Mouse (Mus musculus): ENCODE measurements around the gene Clpb. TPM values are rescaled to one million over a fixed set of nuclear protein-coding genes. Genes with fewer than 3 reads are reported as not detected.

Clpb gene
- total RNA-seq, 1 experiment from 2014 or later: 20.1 TPM

DNA sequence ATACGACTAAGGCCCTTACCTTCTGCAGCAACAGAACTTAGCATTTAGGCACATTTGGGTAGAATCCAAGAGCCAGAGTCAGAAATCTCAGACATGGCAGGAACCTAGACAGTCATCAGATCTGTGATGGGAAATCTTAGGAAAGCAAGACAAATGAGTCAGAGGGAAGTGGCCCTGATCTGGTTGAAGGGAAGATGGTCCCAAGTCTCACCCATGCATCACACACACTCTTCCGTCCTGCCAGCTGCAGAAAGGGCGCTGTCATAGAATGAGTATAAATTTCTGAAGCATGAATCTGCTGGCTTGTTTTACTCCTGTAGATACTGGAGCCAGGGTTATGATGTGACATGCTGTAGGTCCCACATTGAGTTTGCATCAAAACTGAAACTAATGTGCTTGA lies 88.9 kb downstream of the Clpb start:
- no peak for ATAC-seq (replicated peaks in 1 of 2; ENCODE audit: insufficient read depth in 1 of 2, low FRiP score in 2 of 2, low TSS enrichment in 1 of 2, low read depth in 1 of 2, poor library complexity in 2 of 2, severe bottlenecking in 2 of 2)

DNA sequence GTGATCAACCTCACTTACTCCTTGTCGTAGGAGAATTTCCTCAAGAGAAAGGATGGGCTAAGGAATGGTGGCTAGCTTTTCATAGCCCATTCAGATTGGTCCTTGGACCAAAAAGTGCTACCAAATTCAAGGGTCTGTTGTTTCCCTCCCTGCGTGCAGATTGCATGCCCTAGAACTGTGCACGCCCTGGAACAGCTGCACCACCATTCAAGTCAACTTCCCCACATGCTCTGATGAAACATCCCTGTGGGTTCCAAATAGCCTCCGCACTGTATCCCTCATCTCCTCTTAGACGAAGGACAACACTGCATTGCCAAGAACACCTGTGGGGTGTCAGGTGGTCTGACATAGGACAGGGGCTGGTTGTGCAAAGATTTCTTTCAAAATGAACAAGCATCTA lies 90.1 kb downstream of the Clpb start:
- no peak for ATAC-seq (replicated peaks in 1 of 2; ENCODE audit: insufficient read depth in 1 of 2, low FRiP score in 2 of 2, low TSS enrichment in 1 of 2, low read depth in 1 of 2, poor library complexity in 2 of 2, severe bottlenecking in 2 of 2)

DNA sequence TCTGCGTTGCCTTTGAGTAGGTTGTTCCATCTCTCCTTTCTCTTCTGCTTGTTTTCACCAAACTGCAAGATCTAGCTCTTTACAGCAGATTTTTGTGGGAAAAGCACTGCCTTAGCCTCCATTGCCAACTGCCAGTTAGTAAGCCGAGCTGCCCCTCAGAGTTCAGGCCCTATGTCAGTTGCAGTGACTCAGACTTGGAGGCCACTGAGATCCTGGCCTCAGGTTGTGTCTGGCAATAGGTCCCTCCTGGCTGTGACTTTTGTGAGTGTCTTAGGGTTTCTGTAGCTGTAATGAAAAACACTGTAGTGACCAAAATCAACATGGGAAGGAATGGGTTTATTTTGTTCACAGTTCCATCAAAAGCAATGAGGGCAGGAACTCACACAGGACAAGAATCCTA lies 91.0 kb downstream of the Clpb start:
- no peak for ATAC-seq (replicated peaks in 1 of 2; ENCODE audit: insufficient read depth in 1 of 2, low FRiP score in 2 of 2, low TSS enrichment in 1 of 2, low read depth in 1 of 2, poor library complexity in 2 of 2, severe bottlenecking in 2 of 2)

DNA sequence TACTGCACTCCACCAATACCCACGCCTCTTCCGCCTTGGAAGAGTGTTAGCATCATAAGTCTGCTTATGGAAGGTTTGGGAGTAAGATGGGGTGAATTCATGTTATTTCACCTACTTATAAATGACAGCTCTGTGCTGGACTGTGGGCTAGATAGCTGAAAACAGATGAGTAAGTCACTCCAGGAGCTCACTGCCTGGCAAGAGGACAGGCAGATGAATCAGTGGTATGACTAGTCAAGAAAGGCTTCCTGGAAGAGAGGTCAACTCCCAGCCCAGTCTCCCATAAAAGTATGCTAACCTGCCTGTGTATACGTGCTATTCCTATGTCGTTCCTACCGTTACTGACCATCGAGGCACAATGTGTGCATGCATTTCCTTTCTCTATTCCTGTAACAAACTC lies 91.9 kb downstream of the Clpb start:
- ATAC-seq (replicated peaks in 1 of 2; ENCODE audit: insufficient read depth in 1 of 2, low FRiP score in 2 of 2, low TSS enrichment in 1 of 2, low read depth in 1 of 2, poor library complexity in 2 of 2, severe bottlenecking in 2 of 2): no peak

DNA sequence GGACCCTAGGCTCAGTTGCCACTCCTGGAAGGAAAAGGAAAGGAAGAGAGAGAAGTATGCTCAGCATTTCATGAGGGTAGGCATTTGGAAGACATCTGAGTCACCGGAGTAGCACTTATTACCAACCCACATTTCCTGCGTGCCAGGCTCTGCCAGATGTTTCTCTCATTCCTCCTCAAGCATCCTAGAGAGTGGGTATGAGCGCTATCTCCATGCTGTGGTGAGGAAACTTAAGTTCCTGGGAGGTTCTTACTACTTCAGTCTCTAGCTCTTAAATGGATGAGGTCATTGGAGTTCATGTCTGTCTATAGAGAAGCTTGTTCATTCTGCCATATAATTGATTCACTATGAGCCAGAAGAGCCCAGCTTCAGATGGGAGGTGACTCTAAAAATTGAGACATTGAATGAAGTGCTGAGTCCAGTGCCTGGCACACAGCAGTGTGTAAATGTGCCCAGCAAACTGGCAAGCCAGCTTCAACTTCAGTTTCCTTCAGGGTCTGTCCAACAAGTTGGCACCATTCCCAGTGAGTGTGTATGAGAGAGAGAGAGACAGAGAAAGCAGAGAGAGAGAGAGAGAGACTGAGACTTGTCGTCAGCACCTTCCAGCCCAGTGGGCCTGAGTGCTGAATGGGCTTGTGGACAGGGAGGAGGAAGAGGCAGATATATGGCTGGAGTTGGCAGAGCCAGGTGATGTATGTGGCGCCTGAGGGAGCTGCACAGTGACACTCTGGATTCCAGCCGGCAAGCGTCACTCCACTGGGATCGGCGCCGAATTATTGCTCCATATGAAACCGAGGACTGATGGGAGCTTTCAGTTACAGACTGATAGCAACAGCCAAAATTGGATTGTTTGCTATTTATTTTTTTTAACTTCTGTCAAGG lies 98.7 kb downstream of the Clpb start:
- no peak for ATAC-seq (replicated peaks in 1 of 2; ENCODE audit: insufficient read depth in 1 of 2, low FRiP score in 2 of 2, low TSS enrichment in 1 of 2, low read depth in 1 of 2, poor library complexity in 2 of 2, severe bottlenecking in 2 of 2)

DNA sequence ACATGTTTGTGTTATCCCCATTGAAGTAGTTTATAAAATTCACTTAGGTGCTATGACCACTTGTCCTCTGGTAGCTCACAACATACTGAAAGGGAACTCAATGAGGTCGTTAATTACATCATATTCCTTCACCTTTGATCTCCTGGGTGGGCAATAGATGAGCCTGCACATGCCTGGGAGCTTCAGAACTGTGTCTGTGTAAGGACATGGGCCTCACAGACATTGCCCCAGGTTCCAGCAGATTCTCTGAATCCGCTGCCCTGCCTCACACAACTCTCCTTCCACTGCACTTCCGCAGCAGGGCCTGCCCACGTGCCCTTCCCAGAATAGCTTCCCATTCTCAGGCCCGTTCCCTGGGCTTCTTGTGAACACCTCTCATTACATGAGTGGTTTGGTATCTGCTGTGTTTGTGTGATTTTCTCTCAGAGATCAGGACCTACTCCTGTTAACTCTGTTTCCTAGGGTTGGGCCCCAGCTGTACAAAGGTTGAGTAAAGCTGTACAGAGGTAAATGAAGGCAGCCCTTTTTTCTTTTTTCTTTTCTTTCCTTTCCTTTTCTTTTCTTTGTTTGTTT lies 104.0 kb downstream of the Clpb start:
- no peak for ATAC-seq (replicated peaks in 1 of 2; ENCODE audit: insufficient read depth in 1 of 2, low FRiP score in 2 of 2, low TSS enrichment in 1 of 2, low read depth in 1 of 2, poor library complexity in 2 of 2, severe bottlenecking in 2 of 2)

DNA sequence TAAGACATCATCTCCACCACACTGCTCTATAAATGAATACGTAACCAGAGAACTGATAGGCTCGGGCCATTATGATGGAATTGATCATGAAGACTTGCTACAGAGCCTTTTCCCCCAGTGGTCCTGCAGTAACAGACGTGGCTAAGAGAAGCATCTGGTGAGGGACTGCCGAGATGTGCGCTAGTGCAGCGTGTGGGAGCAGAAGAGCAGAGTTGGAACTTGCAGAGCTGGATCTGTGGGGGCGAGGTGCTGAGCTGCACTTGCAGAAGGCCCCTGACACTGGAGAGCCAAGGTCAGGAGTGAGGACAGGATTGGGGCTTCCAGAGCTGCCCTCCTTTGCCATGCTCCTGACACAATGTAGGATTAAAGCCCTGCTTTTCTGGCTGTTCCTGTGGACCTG lies 106.6 kb downstream of the Clpb start:
- ATAC-seq (replicated peaks in 1 of 2; ENCODE audit: insufficient read depth in 1 of 2, low FRiP score in 2 of 2, low TSS enrichment in 1 of 2, low read depth in 1 of 2, poor library complexity in 2 of 2, severe bottlenecking in 2 of 2): no peak

DNA sequence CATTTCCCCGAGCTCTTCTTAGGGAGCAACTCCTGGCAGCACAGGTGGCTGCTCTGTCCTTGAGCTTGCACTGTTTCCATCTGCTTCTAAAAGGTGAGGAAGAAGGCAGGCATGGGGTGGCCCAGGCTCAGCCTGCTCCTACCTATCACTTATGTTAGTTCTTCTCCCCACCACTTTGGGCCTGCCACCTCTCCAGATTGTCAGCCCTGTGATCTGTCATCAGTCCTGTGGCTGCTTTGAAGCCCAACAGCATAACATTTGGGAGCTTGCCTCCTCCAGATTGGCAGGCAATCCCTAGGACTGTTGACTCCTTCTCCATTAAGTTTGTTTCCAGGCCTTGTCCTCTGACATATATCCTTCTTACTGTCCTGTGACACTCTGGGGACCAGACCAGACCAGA lies 108.2 kb downstream of the Clpb start:
- no peak for ATAC-seq (replicated peaks in 1 of 2; ENCODE audit: insufficient read depth in 1 of 2, low FRiP score in 2 of 2, low TSS enrichment in 1 of 2, low read depth in 1 of 2, poor library complexity in 2 of 2, severe bottlenecking in 2 of 2)

DNA sequence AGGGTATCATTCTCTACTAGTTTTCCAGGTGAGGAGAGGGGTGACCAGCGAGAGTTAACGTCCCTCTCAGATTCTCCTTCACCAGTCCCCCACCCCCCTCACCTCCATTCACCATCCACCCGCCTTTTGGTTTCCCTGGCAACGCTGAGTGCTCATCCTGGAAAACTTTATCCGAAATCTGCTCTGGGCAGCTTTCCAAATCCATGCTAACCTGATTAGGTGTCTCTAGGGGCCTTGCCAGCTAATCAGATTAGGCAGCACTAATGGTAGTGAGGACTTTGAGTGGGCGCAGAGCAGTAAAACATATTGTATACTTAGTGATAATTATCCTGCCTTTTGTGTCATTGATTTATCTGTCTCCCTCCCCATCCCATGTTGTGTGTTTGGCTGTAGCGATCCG lies 109.3 kb downstream of the Clpb start:
- no peak for ATAC-seq (replicated peaks in 1 of 2; ENCODE audit: insufficient read depth in 1 of 2, low FRiP score in 2 of 2, low TSS enrichment in 1 of 2, low read depth in 1 of 2, poor library complexity in 2 of 2, severe bottlenecking in 2 of 2)

DNA sequence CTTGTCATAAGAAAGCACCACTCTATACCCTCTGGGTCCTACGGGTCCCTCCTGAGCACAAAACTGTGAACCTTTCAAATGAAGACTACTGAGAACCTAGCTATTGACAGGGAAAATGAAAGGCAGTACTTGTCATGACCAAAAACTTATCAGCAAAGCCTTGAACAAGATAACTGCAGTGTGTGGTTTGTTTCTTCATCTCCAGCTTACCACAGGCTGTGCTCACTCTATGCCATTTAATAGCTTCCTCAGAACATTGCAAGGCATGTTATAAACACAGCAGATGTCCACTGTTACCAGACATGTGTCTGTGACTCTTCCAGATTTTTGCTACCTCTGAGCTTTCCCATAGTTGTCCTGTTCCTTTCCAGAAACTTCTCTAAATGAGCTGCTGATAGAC lies 113.6 kb downstream of the Clpb start:
- ATAC-seq (replicated peaks in 1 of 2; ENCODE audit: insufficient read depth in 1 of 2, low FRiP score in 2 of 2, low TSS enrichment in 1 of 2, low read depth in 1 of 2, poor library complexity in 2 of 2, severe bottlenecking in 2 of 2): no peak

DNA sequence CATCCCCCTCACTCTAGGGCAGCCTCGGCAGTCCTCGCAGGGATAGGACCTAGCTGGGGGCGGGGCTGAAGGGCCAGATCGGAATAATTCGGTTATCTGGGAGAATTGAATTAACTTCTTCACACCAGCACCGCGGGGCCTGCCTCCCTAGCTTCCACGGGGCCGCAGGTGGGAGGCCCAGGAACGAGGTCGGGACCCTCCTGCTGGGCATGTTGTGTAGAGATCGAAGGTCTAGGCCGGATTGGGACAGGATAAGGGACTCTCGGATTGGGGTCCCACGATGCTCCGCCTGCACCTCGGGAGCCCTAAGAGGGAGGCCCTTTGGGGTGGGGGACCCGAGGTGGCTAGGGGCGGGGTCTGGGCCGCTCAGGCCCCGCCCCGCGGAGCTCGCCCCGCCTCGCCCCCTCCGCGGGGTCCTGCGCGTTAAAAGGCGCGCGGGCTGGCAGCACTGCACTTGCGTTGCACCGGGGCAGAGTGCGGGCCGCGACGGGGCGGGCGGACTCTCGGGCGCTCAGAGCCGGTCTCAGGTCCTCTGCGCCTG lies 154.5 kb downstream of the Clpb start, which contains the start of gene Phox2a:
Gene Phox2a, plus strand, starts transcription at position 453 of the 541 bp plus-strand sequence.
- no peak for ATAC-seq (replicated peaks in 1 of 2; ENCODE audit: insufficient read depth in 1 of 2, low FRiP score in 2 of 2, low TSS enrichment in 1 of 2, low read depth in 1 of 2, poor library complexity in 2 of 2, severe bottlenecking in 2 of 2)

DNA sequence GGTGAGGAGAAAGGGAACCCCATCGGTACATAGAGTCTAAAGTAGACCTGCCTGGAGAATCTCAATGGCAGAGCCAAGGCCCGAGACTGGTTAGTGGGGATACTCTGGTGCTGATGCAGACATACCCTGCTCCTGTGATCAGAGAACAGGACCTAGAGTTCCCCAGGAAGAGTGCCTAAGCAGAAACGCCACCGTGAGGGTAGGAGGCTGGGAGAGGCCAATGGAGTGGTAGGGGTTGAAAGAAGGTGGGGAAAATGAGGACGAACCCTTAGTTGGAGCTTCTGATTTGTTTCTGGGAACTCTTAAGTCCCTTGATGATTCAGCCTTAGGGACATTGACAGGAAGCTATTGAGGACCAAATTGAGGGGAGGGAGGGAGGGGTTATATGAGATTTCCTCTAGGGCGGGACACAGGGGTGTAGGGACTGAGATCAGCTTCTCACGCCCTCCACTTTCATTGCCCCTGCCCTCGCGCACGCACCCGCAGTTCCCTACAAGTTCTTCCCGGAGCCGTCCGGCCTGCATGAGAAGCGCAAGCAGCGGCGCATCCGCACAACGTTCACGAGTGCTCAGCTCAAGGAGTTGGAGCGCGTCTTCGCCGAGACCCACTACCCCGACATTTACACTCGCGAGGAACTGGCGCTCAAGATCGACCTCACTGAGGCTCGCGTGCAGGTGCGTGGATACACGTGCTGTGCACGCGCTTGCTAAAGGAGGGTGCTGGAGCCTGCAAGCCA lies 157.0 kb downstream of the Clpb start:
- peak in 1 of 2 experiments; percentile 22; a peak in 1 of 4 replicates for ATAC-seq (replicated peaks in 1 of 2; ENCODE audit: insufficient read depth in 1 of 2, low FRiP score in 2 of 2, low TSS enrichment in 1 of 2, low read depth in 1 of 2, poor library complexity in 2 of 2, severe bottlenecking in 2 of 2)

DNA sequence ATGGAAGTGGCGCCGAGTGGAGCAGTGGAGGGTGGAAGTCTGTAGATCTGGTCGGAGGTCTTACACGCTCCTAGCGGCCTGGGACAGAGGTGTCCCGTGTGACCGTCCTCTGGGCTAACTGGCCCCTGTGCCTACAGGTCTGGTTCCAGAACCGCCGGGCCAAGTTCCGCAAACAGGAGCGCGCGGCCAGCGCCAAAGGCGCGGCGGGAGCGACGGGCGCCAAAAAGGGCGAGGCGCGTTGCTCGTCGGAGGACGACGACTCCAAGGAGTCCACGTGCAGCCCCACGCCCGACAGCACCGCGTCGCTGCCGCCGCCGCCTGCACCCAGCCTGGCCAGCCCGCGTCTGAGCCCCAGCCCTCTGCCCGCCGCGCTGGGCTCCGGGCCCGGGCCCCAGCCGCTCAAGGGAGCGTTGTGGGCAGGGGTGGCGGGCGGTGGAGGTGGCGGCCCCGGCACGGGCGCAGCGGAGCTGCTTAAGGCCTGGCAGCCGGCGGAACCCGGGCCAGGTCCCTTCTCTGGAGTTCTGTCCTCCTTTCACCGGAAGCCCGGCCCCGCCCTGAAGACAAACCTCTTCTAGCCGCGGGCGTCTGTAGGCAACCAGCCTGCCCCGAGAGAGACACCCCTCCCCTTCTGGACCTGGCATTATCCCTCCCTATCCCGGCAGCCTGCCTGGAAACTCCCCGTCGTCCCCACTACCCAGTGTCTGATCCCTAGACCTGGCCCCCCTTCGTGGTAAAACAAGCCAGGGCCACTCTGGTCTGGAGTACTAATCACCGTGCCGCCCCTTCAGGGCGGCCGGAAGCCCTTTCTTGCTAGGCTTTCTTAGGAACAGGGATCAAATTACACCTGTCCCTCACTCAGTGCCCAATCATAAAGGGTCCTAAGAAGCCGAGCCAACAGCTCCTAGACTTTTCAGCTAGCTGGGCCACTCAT lies 158.4 kb downstream of the Clpb start:
- peak in 1 of 2 experiments; percentile 26; a peak in 1 of 4 replicates for ATAC-seq (replicated peaks in 1 of 2; ENCODE audit: insufficient read depth in 1 of 2, low FRiP score in 2 of 2, low TSS enrichment in 1 of 2, low read depth in 1 of 2, poor library complexity in 2 of 2, severe bottlenecking in 2 of 2)

DNA sequence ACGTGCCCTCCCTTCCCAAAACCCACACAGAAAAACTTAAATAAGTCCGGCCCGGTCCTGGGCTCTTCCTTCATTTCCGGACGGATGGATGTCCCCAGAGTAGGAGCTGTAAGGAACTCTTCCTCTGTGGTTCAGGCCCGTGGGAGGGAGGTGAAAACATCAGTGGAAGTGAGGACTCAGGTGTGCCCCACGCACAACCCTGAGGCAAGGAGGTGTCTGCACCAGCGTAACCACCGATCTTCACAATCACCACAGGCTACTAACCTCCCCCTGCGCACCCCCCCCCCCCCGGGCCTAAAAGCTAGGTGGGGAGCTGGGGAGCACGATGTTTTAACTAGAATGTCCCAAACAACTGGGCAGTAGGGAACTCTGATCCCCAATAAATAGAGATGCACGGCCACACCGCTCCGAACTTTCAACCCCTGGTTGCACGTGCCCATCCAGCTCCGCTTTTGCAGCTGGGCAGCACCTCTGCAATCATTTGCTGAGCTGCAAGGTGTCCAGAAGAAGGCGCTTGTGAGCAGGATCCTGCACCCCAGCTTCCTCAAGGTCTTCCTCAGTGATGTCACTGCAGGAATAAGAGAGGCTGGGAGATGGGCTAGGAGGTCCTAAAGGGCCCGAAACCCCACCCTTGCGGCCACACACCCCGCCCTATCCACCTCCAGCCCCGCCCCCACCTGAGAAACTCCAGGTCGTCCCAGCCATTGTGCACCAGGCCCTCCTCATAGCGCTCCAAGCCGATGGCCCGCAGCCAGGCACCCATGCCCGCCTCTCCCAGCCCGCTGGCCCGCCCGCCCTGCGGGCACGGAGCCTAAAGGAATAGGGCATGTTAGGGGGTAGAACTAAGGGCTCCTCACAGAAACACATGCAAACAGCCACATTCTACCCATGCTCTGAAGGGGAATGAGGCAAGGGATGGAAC lies 159.7 kb downstream of the Clpb start:
- no peak for ATAC-seq (replicated peaks in 1 of 2; ENCODE audit: insufficient read depth in 1 of 2, low FRiP score in 2 of 2, low TSS enrichment in 1 of 2, low read depth in 1 of 2, poor library complexity in 2 of 2, severe bottlenecking in 2 of 2)

DNA sequence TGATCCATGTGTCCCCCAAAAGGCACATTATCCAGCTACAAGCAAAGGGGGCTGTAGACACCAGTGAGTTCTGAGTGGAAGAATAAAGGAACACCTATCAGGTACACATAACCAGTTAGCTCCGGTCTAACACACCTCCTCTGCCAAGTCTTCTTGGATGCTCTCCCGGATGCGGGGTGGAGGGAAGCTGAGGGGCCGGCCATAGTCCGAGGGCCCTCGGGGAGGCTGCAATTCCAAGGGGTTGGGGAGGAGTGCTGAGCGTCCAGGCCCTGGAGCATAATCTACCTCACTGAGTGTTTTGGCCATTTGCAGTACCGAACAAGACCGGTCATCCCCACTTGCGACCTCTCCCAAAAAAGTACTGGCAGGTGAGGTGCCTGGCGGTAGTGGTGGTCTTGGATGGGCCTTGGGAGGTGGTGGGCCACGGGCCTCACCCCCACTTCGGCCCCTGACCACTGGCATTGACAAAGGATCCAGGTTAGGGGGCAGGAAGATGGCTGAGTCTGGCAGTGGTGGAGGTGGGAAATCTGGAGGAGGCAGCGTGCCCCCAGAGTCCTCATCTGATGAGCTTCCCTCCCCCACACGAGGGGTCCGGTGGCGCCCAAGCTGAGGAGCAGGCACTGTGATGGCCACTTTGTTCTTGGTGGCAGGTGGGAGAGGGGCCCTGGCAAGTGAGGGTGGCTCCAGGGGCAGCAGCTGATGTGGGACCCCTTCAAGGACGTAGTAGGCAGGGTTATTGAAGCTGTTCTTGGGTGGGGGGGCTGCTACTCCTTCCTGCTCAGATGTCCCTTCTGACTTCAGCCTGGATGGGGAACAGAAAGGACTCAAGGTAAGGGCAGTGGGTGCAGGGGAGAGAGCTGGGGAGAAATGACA lies 160.6 kb downstream of the Clpb start:
- no peak for ATAC-seq (replicated peaks in 1 of 2; ENCODE audit: insufficient read depth in 1 of 2, low FRiP score in 2 of 2, low TSS enrichment in 1 of 2, low read depth in 1 of 2, poor library complexity in 2 of 2, severe bottlenecking in 2 of 2)

Measured in hematopoietic stem cell, adult 5-6 weeks (primary cell).